ENCODE assay signal across 8 mouse cellular contexts in genomic region chr11:69368356-69369214, GRCm38 (mm10). TPM values are rescaled to one million over a fixed set of nuclear protein-coding genes. Genes with fewer than 3 reads are reported as not detected.
DNase-seq lines count a peak whose midpoint lies in the region; ATAC-seq and TF ChIP-seq lines count a peak whose summit lies in the region.

No protein-coding gene starts in this region.

- 0 out of 2 replicates have a peak, but pooled peaks have one; percentile 5 for TF ChIP-seq CTCF in layer of hippocampus, adult 2 months (conservative IDR thresholded peaks at IDR 0.05)

- no peak for DNase-seq in layer of hippocampus, adult 2 months (ENCODE audit: low spot score in 2 of 2)
- no peak for DNase-seq in layer of hippocampus, adult 9-10 months (ENCODE audit: low spot score)
- DNase-seq in adrenal gland, postnatal 25 days: peak; percentile 59
- DNase-seq in forebrain, embryonic 10.5 days (ENCODE audit: extremely low spot score, low spot score): peak; percentile 77
- peak; percentile 75 for DNase-seq in hindbrain, embryonic 11.5 days (ENCODE audit: low spot score)
- DNase-seq in limb, embryonic 14.5 days (ENCODE audit: low spot score): peak; percentile 29
- peak; percentile 22 to 41 for DNase-seq in thymus, postnatal 10 days (ENCODE audit: low spot score in 2 of 2)

- peak overlapping the region; percentile 84 for H3K4me2 ChIP-seq in hindbrain, embryonic 11.5 days (replicated peaks; ENCODE audit: low read depth, low read length)
- H3K4me2 ChIP-seq in limb, embryonic 14.5 days (replicated peaks; ENCODE audit: low read depth, low read length, severe bottlenecking): peak overlapping the region; percentile 94

- no peaks in the 10 kb centered on the region for H3K27me3 ChIP-seq in forebrain, embryonic 10.5 days (ENCODE audit: poor library complexity, severe bottlenecking)
- no peaks in the 10 kb centered on the region for H3K27me3 ChIP-seq in hindbrain, embryonic 11.5 days (ENCODE audit: control insufficient read depth, insufficient read depth, low read length)
- no peaks in the 10 kb centered on the region for H3K27me3 ChIP-seq in limb, embryonic 14.5 days (ENCODE audit: control insufficient read depth, insufficient read depth, low read length)

- peak overlapping the region; percentile 100 for H3K9ac ChIP-seq in hindbrain, embryonic 11.5 days (ENCODE audit: low read depth, low read length)
- H3K9ac ChIP-seq in limb, embryonic 14.5 days (ENCODE audit: low read depth, low read length, severe bottlenecking): peak overlapping the region; percentile 100

- peaks cover 24% of the 10 kb centered on the region for H3K36me3 ChIP-seq in forebrain, embryonic 10.5 days (replicated peaks)
- H3K36me3 ChIP-seq in hindbrain, embryonic 11.5 days (ENCODE audit: control insufficient read depth, insufficient read depth, low read length): no peaks in the 10 kb centered on the region
- H3K36me3 ChIP-seq in limb, embryonic 14.5 days (ENCODE audit: control insufficient read depth, insufficient read depth, low read length): peaks cover 17% of the 10 kb centered on the region

- ATAC-seq in hindbrain, embryonic 11.5 days (ENCODE audit: low FRiP score): peak; percentile 44
- no peak for ATAC-seq in limb, embryonic 14.5 days (ENCODE audit: low FRiP score, low read depth)
- ATAC-seq in monocyte, adult 5-6 weeks (replicated peaks; ENCODE audit: insufficient number of reproducible peaks, low FRiP score, low TSS enrichment, poor library complexity, severe bottlenecking): peak; percentile 10; the same call in 1 of the 2 replicates

- peaks cover 82% of the 10 kb centered on the region for H3K4me1 ChIP-seq in forebrain, embryonic 10.5 days
- peaks cover 30% of the 10 kb centered on the region for H3K4me1 ChIP-seq in hindbrain, embryonic 11.5 days (replicated peaks; ENCODE audit: control insufficient read depth, insufficient read depth, low read length)
- H3K4me1 ChIP-seq in limb, embryonic 14.5 days (ENCODE audit: control insufficient read depth, insufficient read depth, low read length): peaks cover 47% of the 10 kb centered on the region

- H3K27ac ChIP-seq in layer of hippocampus, adult 2 months: peak overlapping the region; percentile 99
- peak overlapping the region; percentile 100 for H3K27ac ChIP-seq in forebrain, embryonic 10.5 days
- H3K27ac ChIP-seq in hindbrain, embryonic 11.5 days (ENCODE audit: low read depth, low read length): peak overlapping the region; percentile 100
- peak overlapping the region; percentile 100 for H3K27ac ChIP-seq in limb, embryonic 14.5 days (replicated peaks; ENCODE audit: low read depth, low read length)

- peak overlapping the region; percentile 87 for H3K4me3 ChIP-seq in layer of hippocampus, adult 2 months
- peak overlapping the region; percentile 97 for H3K4me3 ChIP-seq in forebrain, embryonic 10.5 days
- peak overlapping the region; percentile 95 for H3K4me3 ChIP-seq in hindbrain, embryonic 11.5 days (ENCODE audit: low read depth, low read length)
- peak overlapping the region; percentile 94 for H3K4me3 ChIP-seq in limb, embryonic 14.5 days (replicated peaks; ENCODE audit: low read length)

- no peak for TF ChIP-seq POLR2A in limb, embryonic 14.5 days (IDR thresholded peaks at IDR 0.05; ENCODE audit: borderline replicate concordance, extremely low read depth, insufficient read depth, insufficient read length)

- under 1% methylated on average over 65 of the region's 106 CpGs for WGBS in forebrain, embryonic 10.5 days
- 0% methylated on average over 36 of the region's 106 CpGs for WGBS in hindbrain, embryonic 11.5 days
- under 1% methylated on average over 51 of the region's 106 CpGs for WGBS in limb, embryonic 14.5 days

- no peaks in the 10 kb centered on the region for H3K9me3 ChIP-seq in forebrain, embryonic 10.5 days
- no peaks in the 10 kb centered on the region for H3K9me3 ChIP-seq in hindbrain, embryonic 11.5 days (ENCODE audit: control insufficient read depth, low read length)
- H3K9me3 ChIP-seq in limb, embryonic 14.5 days (ENCODE audit: control insufficient read depth, low read length): no peaks in the 10 kb centered on the region

RNA-seq across cellular contexts. Expression of gene Chd3, which starts 0.6 kb away (rescaled TPM):
- total RNA-seq in layer of hippocampus, adult 2 months (2021): 100 to 1,000 TPM; 541 to 561 TPM
- 105 and 111 TPM in 2 replicates for total RNA-seq in adrenal gland, postnatal 25 days (2021)
- 40.7 and 44.9 TPM in 2 replicates for polyA plus RNA-seq in forebrain, embryonic 10.5 days (2016; fragmentation: Nextera tagmentation; extraction: Ambion mirVana)
- 44.3 and 57.1 TPM in 2 replicates for polyA plus RNA-seq in hindbrain, embryonic 11.5 days (2014; fragmentation: Nextera tagmentation; extraction: Ambion mirVana)
- 425 and 497 TPM in 2 replicates for polyA plus RNA-seq in limb, embryonic 14.5 days (2012; rRNA removed)
- polyA plus RNA-seq in limb, embryonic 14.5 days (2014; fragmentation: Nextera tagmentation; extraction: Ambion mirVana): 97.8 and 113 TPM in 2 replicates
- total RNA-seq in monocyte, adult 5-6 weeks (2017): 76.7 to 192 TPM (median 86.2 TPM) in 3 replicates

RNA-seq across cellular contexts. Expression of gene Naa38, which starts 26.7 kb away (rescaled TPM):
- total RNA-seq in layer of hippocampus, adult 2 months (2021): 100 to 1,000 TPM; 109 to 127 TPM
- 127 and 149 TPM in 2 replicates for total RNA-seq in adrenal gland, postnatal 25 days (2021)
- 131 and 136 TPM in 2 replicates for polyA plus RNA-seq in forebrain, embryonic 10.5 days (2016; fragmentation: Nextera tagmentation; extraction: Ambion mirVana)
- polyA plus RNA-seq in hindbrain, embryonic 11.5 days (2014; fragmentation: Nextera tagmentation; extraction: Ambion mirVana): 120 and 124 TPM in 2 replicates
- polyA plus RNA-seq in limb, embryonic 14.5 days (2012; rRNA removed): 127 and 131 TPM in 2 replicates
- 161 and 171 TPM in 2 replicates for polyA plus RNA-seq in limb, embryonic 14.5 days (2014; fragmentation: Nextera tagmentation; extraction: Ambion mirVana)
- total RNA-seq in monocyte, adult 5-6 weeks (2017): 51.4 to 93.3 TPM (median 54.6 TPM) in 3 replicates

RNA-seq across cellular contexts. Expression of gene Cyb5d1, which starts 26.8 kb away (rescaled TPM):
- total RNA-seq in layer of hippocampus, adult 2 months (2021): 10 to 100 TPM; 43.6 to 45.0 TPM
- total RNA-seq in adrenal gland, postnatal 25 days (2021): 43.5 and 51.0 TPM in 2 replicates
- 47.3 and 54.6 TPM in 2 replicates for polyA plus RNA-seq in forebrain, embryonic 10.5 days (2016; fragmentation: Nextera tagmentation; extraction: Ambion mirVana)
- polyA plus RNA-seq in hindbrain, embryonic 11.5 days (2014; fragmentation: Nextera tagmentation; extraction: Ambion mirVana): 32.7 and 45.2 TPM in 2 replicates
- polyA plus RNA-seq in limb, embryonic 14.5 days (2012; rRNA removed): 29.5 and 32.7 TPM in 2 replicates
- 22.3 and 27.3 TPM in 2 replicates for polyA plus RNA-seq in limb, embryonic 14.5 days (2014; fragmentation: Nextera tagmentation; extraction: Ambion mirVana)
- 19.2 to 55.3 TPM (median 20.9 TPM) in 3 replicates for total RNA-seq in monocyte, adult 5-6 weeks (2017)

RNA-seq across cellular contexts. Expression of gene Rnf227, which starts 28.3 kb away (rescaled TPM):
- total RNA-seq in layer of hippocampus, adult 2 months (2021): 100 to 1,000 TPM; 110 to 117 TPM
- 6.8 and 7.7 TPM in 2 replicates for total RNA-seq in adrenal gland, postnatal 25 days (2021)
- 17.0 and 19.7 TPM in 2 replicates for polyA plus RNA-seq in forebrain, embryonic 10.5 days (2016; fragmentation: Nextera tagmentation; extraction: Ambion mirVana)
- 28.7 and 34.9 TPM in 2 replicates for polyA plus RNA-seq in hindbrain, embryonic 11.5 days (2014; fragmentation: Nextera tagmentation; extraction: Ambion mirVana)
- 10.5 and 12.2 TPM in 2 replicates for polyA plus RNA-seq in limb, embryonic 14.5 days (2012; rRNA removed)
- polyA plus RNA-seq in limb, embryonic 14.5 days (2014; fragmentation: Nextera tagmentation; extraction: Ambion mirVana): 13.6 and 17.8 TPM in 2 replicates
- 1.3 to 3.6 TPM (median 1.5 TPM) in 3 replicates for total RNA-seq in monocyte, adult 5-6 weeks (2017)

RNA-seq across cellular contexts. Expression of gene Tmem88, which starts 29.4 kb away (rescaled TPM):
- total RNA-seq in layer of hippocampus, adult 2 months (2021): 1 to 10 TPM; 2.6 to 5.0 TPM
- 13.9 and 16.9 TPM in 2 replicates for total RNA-seq in adrenal gland, postnatal 25 days (2021)
- 23.3 and 23.4 TPM in 2 replicates for polyA plus RNA-seq in forebrain, embryonic 10.5 days (2016; fragmentation: Nextera tagmentation; extraction: Ambion mirVana)
- 15.7 and 17.1 TPM in 2 replicates for polyA plus RNA-seq in hindbrain, embryonic 11.5 days (2014; fragmentation: Nextera tagmentation; extraction: Ambion mirVana)
- 17.0 and 23.7 TPM in 2 replicates for polyA plus RNA-seq in limb, embryonic 14.5 days (2012; rRNA removed)
- 18.7 and 18.9 TPM in 2 replicates for polyA plus RNA-seq in limb, embryonic 14.5 days (2014; fragmentation: Nextera tagmentation; extraction: Ambion mirVana)
- total RNA-seq in monocyte, adult 5-6 weeks (2017): 3.1 to 3.8 TPM in 2 of 3 replicates, not detected in the other

Comparison
In these comparisons a context has a peak if more than half of its experiments do, and no peak if none do; other contexts are left out.
1. DNase-seq: peak in adrenal gland, postnatal 25 days (single experiment), forebrain, embryonic 10.5 days (single experiment), hindbrain, embryonic 11.5 days (single experiment), limb, embryonic 14.5 days (single experiment) and thymus, postnatal 10 days (2 of 2); none in layer of hippocampus, adult 2 months (0 of 2) and layer of hippocampus, adult 9-10 months (single experiment).
2. Peak in every context shown above with its lines, with median percentiles within 50 percentile points of each other: H3K27ac ChIP-seq and H3K4me3 ChIP-seq.